Mouse (Mus musculus) cerebellum, adult 9-11 months (tissue): ENCODE data around the gene Gm49711.

ENCODE experiments used
- DNase-seq: peaks from one replicate; pipeline ENCODE4 v3.0.0; 2022

Gene Gm49711

GRCm38 (mm10) chr16:92127226-92127625 is 69.1 kb downstream of the Gm49711 start:
- DNase-seq, result no peak

GRCm38 (mm10) chr16:92127666-92128065 is 69.5 kb downstream of the Gm49711 start:
- no peak for DNase-seq

DNA sequence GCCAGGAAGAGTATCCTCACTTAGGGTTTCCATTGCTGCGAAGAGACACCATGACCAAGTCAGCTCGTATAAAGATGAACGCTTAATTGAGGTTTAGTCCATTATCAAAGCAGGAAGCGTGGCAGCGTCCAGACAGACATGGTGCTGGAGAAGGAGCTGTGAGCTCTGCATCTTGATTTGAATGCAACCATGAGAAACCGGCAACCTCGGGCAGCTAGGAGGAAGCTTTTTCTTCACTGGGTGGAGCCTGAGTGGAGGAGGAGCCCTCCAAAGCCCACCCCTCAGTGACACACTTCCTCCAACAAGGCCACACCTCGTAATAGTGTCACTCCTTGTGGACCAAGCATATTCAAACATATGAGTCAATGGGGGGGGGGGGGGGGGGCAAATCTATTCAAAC is 71.7 kb downstream of the Gm49711 start:
- no peak for DNase-seq

- DNase-seq, result no peak
These were observed 74.4 kb downstream of the Gm49711 start for GRCm38 (mm10) chr16:92132511-92132910.

- DNase-seq, result no peak
These were observed 76.1 kb downstream of the Gm49711 start for GRCm38 (mm10) chr16:92134148-92134764.

- DNase-seq, result no peak
These were observed 78.2 kb downstream of the Gm49711 start for GRCm38 (mm10) chr16:92136275-92136674.

- no peak for DNase-seq
These were observed 81.5 kb downstream of the Gm49711 start for GRCm38 (mm10) chr16:92139386-92140261.

GRCm38 (mm10) chr16:92140328-92140727 is 82.2 kb downstream of the Gm49711 start:
- DNase-seq, result no peak

DNA sequence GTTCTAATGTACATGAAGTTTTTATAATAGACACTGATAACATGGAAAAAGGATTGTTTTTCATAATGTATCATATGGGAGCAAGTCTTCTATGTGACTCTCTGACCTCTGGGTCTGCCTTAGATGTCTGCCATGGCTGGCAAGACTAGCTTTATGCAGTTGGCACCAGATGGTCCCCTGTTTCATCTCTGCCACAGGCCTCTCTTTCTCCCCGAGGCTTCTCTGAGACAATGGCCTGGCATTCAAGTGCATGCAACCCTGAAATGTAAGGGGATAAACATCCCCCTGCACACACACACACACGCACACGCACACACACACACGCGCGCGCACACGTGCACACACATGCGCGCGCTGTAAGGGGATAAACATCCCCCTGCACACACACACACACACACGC is 82.9 kb downstream of the Gm49711 start:
- no peak for DNase-seq

DNA sequence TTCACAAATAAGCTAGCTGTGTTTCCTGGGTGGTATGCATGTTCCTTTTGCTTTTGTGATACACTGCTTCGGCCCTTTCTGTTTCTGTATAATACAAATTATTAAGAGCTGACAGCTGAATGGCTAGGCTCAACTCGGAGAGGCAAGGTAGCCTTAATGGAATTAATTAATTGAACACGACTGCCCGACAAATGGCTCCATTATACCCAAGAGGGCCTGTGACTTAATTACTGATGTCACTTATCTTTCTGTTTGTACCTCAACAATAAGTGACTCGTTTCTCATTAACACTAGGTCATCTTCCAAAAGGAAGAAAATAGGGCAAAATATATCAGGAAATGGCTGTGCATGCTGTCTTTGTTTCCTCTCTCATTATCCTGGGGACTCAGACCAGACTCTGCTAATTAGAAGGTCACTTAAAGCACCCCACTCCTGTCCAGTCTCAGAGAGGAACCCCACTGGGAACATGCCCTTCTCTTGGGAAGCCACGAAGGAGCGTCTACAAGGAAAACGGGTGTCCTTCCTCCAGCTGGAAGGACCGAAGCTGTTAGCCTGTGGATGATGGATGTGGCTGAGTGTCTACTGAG is 84.4 kb downstream of the Gm49711 start:
- no peak for DNase-seq

DNA sequence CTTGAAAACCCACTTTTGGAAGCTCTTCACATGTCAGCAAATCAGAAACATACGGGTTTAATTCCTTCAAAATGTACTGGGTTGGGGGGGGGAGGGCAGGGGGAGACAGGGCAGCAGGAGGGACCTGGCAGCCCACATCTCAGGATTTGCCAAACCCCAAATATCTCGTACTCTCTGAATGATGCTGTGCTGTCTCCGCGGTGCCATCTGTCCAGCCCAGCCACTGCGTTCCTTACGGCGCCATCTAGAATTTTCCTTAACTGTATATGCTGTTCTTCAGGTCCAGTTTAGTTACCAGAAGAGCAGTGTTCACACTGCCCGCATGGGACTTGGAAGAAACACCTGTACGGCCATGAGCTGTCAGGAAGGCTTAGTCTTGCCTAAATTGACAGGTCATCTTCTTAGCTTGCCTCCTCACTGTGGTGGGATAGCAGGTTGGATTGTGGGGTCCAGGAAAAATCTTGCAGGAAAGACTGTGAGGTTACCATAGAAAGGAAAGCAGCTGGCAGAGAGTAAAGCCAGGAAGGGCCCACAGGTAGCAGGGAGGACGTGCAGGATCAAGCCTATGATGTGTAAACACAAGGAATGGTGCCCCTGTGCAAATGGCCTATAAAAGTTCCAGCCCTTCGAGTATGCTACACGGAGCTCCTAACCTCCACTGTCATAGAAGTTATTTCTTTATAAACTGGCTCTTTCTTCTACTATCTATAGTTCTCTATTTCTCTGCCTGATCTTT is 89.7 kb downstream of the Gm49711 start:
- DNase-seq, result peak; percentile 46

DNA sequence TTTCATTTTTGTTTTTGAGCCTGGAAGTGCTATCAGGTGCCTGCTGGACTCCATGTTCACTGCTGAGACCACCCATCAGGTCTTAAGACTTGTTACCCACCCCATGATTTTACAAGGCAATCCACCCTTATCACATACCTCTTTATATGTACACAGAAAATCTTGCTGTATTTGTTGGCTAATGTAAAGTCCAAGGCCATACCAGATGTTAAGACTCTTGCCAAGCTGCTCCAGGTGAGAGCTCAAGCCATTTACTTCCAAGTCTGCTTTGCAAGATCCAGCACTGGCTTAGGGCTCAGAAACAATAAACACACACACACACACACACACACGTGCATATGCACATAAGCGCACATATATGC is 90.2 kb downstream of the Gm49711 start:
- DNase-seq, result no peak

DNA sequence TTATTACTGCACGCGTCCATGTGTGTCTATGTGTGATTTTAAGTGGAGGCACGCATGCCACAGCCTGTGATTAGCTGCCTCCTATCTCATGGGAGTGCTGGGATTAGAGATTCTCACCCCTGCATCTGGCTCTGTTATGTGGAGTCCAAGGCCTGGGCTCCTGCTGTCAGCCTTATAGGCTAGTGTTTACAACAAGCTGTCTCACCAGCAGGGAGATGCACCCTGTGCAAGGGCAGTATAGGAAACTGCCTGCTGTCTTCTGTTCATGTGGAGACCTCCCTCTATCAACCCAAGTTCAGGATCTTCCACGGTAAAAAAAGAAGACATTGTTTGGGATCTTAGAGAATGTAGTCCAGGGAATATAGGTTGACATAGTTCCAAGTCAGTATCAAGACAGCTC is 92.9 kb downstream of the Gm49711 start:
- no peak for DNase-seq

- DNase-seq, result peak; percentile 78
These were observed 99.9 kb downstream of the Gm49711 start for GRCm38 (mm10) chr16:92158021-92158455.

GRCm38 (mm10) chr16:92158461-92159091 is 100.5 kb downstream of the Gm49711 start:
- DNase-seq, result peak; percentile 94

DNA sequence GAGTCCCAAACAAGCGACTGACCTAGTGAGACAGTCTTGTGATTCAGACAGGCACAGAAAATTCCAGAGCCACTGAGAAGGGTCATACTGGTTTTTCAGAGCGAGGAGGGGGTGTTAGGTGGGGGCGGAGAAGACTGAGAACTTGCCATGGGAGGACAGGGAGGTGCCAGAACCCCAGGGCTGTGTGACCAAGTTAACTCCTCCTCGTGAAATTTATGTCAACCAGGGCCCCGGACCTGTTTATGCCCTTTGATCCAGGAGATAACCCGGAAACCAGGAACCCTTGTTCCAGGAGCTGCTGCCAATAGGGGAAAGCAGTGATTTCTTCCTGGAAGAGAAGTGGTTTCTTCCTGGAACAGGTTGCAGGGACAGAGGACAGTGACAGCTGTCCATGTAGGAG is 101.0 kb downstream of the Gm49711 start:
- peak; percentile 57 for DNase-seq

DNA sequence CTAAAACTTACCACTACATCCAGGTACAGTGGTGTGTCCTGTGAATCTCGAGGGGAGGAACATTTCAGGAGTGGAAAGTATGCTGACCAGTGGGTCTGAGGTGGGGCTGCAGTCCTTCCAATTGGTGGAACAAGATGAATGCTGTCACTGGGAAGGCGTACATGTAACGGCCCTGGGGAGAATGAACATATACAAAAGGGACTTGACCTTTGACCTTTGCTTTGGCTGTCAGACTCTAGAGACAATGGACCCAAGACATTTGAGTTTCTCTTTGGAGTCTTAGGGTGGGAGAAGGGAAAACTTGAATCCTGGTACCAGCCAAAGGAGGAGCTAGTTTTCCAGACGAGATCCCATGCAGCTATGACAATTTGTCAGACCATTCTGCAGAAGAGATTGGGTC is 104.2 kb downstream of the Gm49711 start:
- no peak for DNase-seq

DNA sequence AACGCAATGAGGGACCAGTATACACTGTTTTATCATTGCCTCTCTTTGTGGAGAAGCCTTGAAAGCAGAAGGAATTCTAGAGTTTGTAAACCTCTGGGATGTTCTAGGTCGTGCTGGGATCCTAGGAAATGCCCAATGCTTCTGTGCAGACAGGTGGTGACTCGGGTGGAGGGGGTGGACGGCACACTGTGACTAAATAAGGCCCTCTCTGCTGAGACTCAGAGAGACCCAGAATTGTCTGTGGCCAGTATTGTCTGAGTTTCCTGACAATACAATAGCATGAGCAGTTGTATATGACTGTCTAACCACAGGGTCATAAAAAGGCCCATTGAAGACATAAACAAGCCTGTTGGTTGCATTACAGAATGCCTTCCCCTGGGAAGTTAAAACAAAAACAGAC is 105.4 kb downstream of the Gm49711 start:
- DNase-seq, result no peak

GRCm38 (mm10) chr16:92176052-92176451 is 117.9 kb downstream of the Gm49711 start:
- no peak for DNase-seq

DNA sequence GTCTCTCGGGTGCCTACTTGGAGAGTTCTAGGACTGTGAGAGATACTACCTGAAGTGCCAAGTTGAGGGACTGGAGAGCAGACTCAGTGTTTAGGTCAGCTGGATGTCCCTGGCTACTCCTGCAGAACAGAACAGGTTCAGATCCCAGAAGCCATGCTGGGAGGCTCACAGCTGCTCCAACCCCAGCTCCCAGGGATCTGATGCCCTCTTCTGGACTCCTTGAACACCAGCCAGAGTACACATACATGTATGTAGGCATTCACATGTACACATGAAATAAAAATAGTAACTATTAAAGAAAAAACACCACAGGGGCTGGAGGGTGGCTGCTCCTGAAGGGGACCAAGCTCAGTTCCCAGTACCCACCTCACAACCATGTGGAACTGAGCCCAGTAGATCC is 119.6 kb downstream of the Gm49711 start:
- no peak for DNase-seq

DNA sequence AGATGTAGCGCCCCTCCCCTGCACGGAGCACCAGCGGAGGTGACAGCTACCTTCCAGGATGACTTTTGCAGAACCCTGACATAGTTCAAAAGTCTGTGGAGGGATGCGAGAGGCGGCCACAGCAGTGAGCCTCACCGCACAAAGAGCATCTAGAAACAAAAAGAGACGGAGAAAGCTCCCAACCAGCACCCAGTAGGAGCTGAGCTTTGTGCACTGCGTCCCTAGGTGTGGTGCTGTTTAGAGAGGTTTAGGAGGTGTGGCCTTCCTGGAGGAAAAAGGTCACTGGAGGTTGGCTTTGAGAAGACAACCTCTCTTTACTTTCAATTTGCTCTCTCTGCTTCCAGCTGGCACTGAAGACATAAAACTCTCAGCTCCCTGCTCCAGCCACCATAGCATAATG is 121.2 kb downstream of the Gm49711 start:
- no peak for DNase-seq

GRCm38 (mm10) chr16:92183477-92183876 is 125.4 kb downstream of the Gm49711 start:
- DNase-seq, result no peak

- no peak for DNase-seq
These were observed 132.5 kb downstream of the Gm49711 start for GRCm38 (mm10) chr16:92190603-92191002.
